ENCODE assay signal across 18 mouse cellular contexts in the genomic region with DNA sequence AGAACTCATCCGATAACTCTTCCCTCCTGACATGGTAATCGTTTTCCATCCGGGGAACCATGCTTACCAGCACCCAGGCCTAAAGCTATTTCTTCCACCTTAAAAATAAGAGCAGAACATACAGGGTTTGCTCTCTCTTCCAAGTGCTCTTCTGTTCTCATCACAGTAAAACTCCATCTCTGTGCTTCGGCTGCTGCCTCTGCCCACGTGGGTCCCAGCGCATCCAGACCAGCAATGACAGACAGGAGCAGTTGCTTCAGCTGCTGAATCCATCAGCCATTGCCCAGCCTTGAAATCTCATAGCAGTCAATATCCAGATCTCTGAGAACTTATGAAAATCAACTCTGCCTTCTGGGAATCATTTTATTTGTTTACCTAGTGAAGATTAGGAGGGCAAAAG.
DNase-seq lines count a peak whose midpoint lies in the region; ATAC-seq and TF ChIP-seq lines count a peak whose summit lies in the region.
"Had no signal": no experiment of that assay in that cellular context is flagged by ENCODE, and none has a peak within 500 bp of the region (broad histone marks: within the 10 kb centered on the region; RNA-seq: fewer than 3 reads in every experiment).

No protein-coding gene starts in this region.

- H3K27ac ChIP-seq in forebrain, postnatal 0 days (ENCODE audit: low read depth, low read length) = no peak overlapping the region
- H3K27ac ChIP-seq in hindbrain, postnatal 0 days = no peak overlapping the region
- no peak overlapping the region for H3K27ac ChIP-seq in midbrain, postnatal 0 days (ENCODE audit: low read depth, low read length)
- no peak overlapping the region for H3K27ac ChIP-seq in thymus, adult 2 months (ENCODE audit: control insufficient read depth, insufficient read depth, low read length)
- H3K27ac ChIP-seq: heart, embryonic 13.5 days had no signal

- H3K9me3 ChIP-seq in forebrain, postnatal 0 days (ENCODE audit: low read length) = no peaks in the 10 kb centered on the region
- no peaks in the 10 kb centered on the region for H3K9me3 ChIP-seq in hindbrain, postnatal 0 days (ENCODE audit: low read length)
- H3K9me3 ChIP-seq in midbrain, postnatal 0 days (ENCODE audit: low read length) = no peaks in the 10 kb centered on the region
- H3K9me3 ChIP-seq: heart, embryonic 13.5 days had no signal

- TF ChIP-seq POLR2A in thymus, adult 2 months (IDR thresholded peaks at IDR 0.05; ENCODE audit: control insufficient read depth, extremely low read depth, insufficient read depth, low read length, poor library complexity) = no peak

- no peaks in the 10 kb centered on the region for H3K36me3 ChIP-seq in forebrain, postnatal 0 days (ENCODE audit: insufficient read depth)
- H3K36me3 ChIP-seq in hindbrain, postnatal 0 days (ENCODE audit: insufficient read depth, low read length) = no peaks in the 10 kb centered on the region
- no peaks in the 10 kb centered on the region for H3K36me3 ChIP-seq in midbrain, postnatal 0 days (ENCODE audit: insufficient read depth, low read length)
- no peaks in the 10 kb centered on the region for H3K36me3 ChIP-seq in thymus, adult 2 months (ENCODE audit: control insufficient read depth, insufficient read depth, low read length)
- H3K36me3 ChIP-seq: G1E; heart, embryonic 13.5 days had no signal

- no peaks in the 10 kb centered on the region for H3K27me3 ChIP-seq in forebrain, postnatal 0 days (ENCODE audit: insufficient read depth, low read length)
- H3K27me3 ChIP-seq in hindbrain, postnatal 0 days (ENCODE audit: insufficient read depth, low read length) = no peaks in the 10 kb centered on the region
- no peaks in the 10 kb centered on the region for H3K27me3 ChIP-seq in midbrain, postnatal 0 days (ENCODE audit: insufficient read depth, low read length)
- no peaks in the 10 kb centered on the region for H3K27me3 ChIP-seq in thymus, adult 2 months (ENCODE audit: control insufficient read depth, insufficient read depth, low read length)
- H3K27me3 ChIP-seq: heart, embryonic 13.5 days had no signal

- no peak overlapping the region for H3K4me3 ChIP-seq in forebrain, postnatal 0 days (ENCODE audit: low read depth, low read length)
- peak overlapping the region; percentile 23 for H3K4me3 ChIP-seq in hindbrain, postnatal 0 days (ENCODE audit: low read length)
- peak overlapping the region; percentile 25 for H3K4me3 ChIP-seq in midbrain, postnatal 0 days (ENCODE audit: low read depth, low read length)
- no peak overlapping the region for H3K4me3 ChIP-seq in thymus, adult 2 months (ENCODE audit: control insufficient read depth, insufficient read depth, low read length)
- H3K4me3 ChIP-seq: heart, embryonic 13.5 days had no signal

- no peak for TF ChIP-seq CTCF in forebrain, postnatal 0 days (IDR thresholded peaks at IDR 0.05; ENCODE audit: low read depth)
- no peak for TF ChIP-seq CTCF in hindbrain, postnatal 0 days (IDR thresholded peaks at IDR 0.05; ENCODE audit: low read depth)
- TF ChIP-seq CTCF in midbrain, postnatal 0 days (IDR thresholded peaks at IDR 0.05) = no peak
- no peak for TF ChIP-seq CTCF in thymus, adult 2 months (IDR thresholded peaks at IDR 0.05; ENCODE audit: borderline replicate concordance, control insufficient read depth, extremely low read depth, insufficient read depth, low read length, poor library complexity)

- no peak for ATAC-seq in forebrain, postnatal 0 days
- peak; percentile 43; the same call in 1 of the 2 replicates for ATAC-seq in hindbrain, postnatal 0 days
- no peak for ATAC-seq in midbrain, postnatal 0 days (ENCODE audit: low FRiP score)
- ATAC-seq: CD4-positive, CD25-positive, alpha-beta regulatory T cell, adult 4 months; liver, postnatal 0 days had no signal

- DNase-seq in embryo, embryonic 10 days (ENCODE audit: low spot score) = peak; percentile 24
- no peak for DNase-seq in embryo, embryonic 10.5 days (ENCODE audit: low spot score)
- no peak for DNase-seq in forebrain, postnatal 0 days
- DNase-seq in hindbrain, postnatal 0 days (ENCODE audit: low spot score) = no peak
- no peak for DNase-seq in midbrain, postnatal 0 days (ENCODE audit: low spot score)
- DNase-seq in thymus, adult 2 months = no peak
- no peak for DNase-seq in c-Kit-positive CD71-positive TER-119-positive erythroid progenitor cells, embryonic 14.5 days (ENCODE audit: low spot score)
- DNase-seq in testis, postnatal 14 days (ENCODE audit: low spot score) = no peak
- DNase-seq: cerebellum, postnatal 10 days; heart, postnatal 36 days; kidney, adult 11 months; kidney, postnatal 25 days; layer of hippocampus, adult 9-11 months; liver; liver, postnatal 0 days had no signal

- WGBS in forebrain, postnatal 0 days = 77% methylated on average over 6 of the region's 6 CpGs
- WGBS in hindbrain, postnatal 0 days = 39% methylated on average over 6 of the region's 6 CpGs
- 45% methylated on average over 6 of the region's 6 CpGs for WGBS in midbrain, postnatal 0 days
- WGBS in thymus, adult 2 months = 92% methylated on average over 6 of the region's 6 CpGs

- H3K4me1 ChIP-seq in forebrain, postnatal 0 days (ENCODE audit: insufficient read depth) = no peaks in the 10 kb centered on the region
- no peaks in the 10 kb centered on the region for H3K4me1 ChIP-seq in hindbrain, postnatal 0 days (ENCODE audit: insufficient read depth, low read length)
- no peaks in the 10 kb centered on the region for H3K4me1 ChIP-seq in midbrain, postnatal 0 days (ENCODE audit: insufficient read depth, low read length)
- no peaks in the 10 kb centered on the region for H3K4me1 ChIP-seq in thymus, adult 2 months (replicated peaks; ENCODE audit: control insufficient read depth, insufficient read depth, low read length)
- H3K4me1 ChIP-seq: heart, embryonic 13.5 days had no signal

- H3K9ac ChIP-seq in forebrain, postnatal 0 days = no peak overlapping the region
- no peak overlapping the region for H3K9ac ChIP-seq in hindbrain, postnatal 0 days (replicated peaks; ENCODE audit: low read length)
- 0 out of 2 replicates have a peak overlapping the region, but pooled peaks have one; percentile 19 for H3K9ac ChIP-seq in midbrain, postnatal 0 days (replicated peaks; ENCODE audit: low read length, poor library complexity, severe bottlenecking)
- H3K9ac ChIP-seq: heart, embryonic 13.5 days; liver, postnatal 0 days had no signal

- H3K4me2 ChIP-seq in forebrain, postnatal 0 days (ENCODE audit: low read depth) = peak overlapping the region; percentile 10; the same call in 1 of the 2 replicates
- peak overlapping the region; percentile 51 for H3K4me2 ChIP-seq in hindbrain, postnatal 0 days (ENCODE audit: low read depth, low read length)
- peak overlapping the region; percentile 48 for H3K4me2 ChIP-seq in midbrain, postnatal 0 days (ENCODE audit: low read depth, low read length, poor library complexity, severe bottlenecking)
- H3K4me2 ChIP-seq: heart, embryonic 13.5 days had no signal

Comparison
In these comparisons a context has a peak if more than half of its experiments do, and no peak if none do; other contexts are left out.
1. H3K4me3 ChIP-seq: peak in hindbrain, postnatal 0 days (single experiment) and midbrain, postnatal 0 days (single experiment); none in forebrain, postnatal 0 days (single experiment) and thymus, adult 2 months (single experiment).
2. Peak in every context shown above with its lines, with median percentiles within 50 percentile points of each other: H3K4me2 ChIP-seq.